Mouse (Mus musculus) lung, postnatal 0 days (tissue): ENCODE measurements at regions not wholly inside any gene's neighbourhood (a gene's known extent, or its start where the extent isn't known, plus 50 kb on each side); places are given as distances from the start of the nearest gene placed in this dataset.

Experiments
- CTCF ChIP-seq: IDR thresholded peaks from 2 replicates; pipeline ENCODE4 v1.5.1; 2016; ENCODE audit warnings: antibody characterized with exemption, mild to moderate bottlenecking
- EP300 ChIP-seq: IDR thresholded peaks from 2 replicates; pipeline ENCODE4 v1.6.1; 2016; ENCODE audit warnings: antibody characterized with exemption, mild to moderate bottlenecking, control low read depth

DNA sequence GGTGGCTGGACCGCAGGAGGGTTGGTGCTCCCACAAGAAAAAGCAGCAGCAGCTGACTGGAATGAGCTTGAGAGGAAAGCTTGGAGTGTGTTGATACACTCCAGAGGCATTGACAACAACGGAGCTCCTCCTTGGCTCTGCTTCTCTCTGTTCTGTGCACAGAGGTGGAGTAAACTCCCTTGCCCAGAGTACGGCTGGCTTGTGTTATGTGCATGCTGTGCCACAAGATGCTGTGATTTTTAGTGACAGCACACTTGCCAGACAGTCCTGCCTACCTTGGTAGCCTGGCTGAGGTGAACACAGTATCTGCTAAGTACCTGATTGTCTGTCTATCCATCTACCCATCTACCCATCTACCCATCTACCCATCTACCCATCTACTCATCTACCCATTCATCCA lies 190.9 kb downstream of the Glrx3 start:
- TF ChIP-seq CTCF = no peak
- no peak for TF ChIP-seq EP300
